Mouse (Mus musculus): ENCODE measurements around the gene Garem2. TPM values are rescaled to one million over a fixed set of nuclear protein-coding genes. Genes with fewer than 3 reads are reported as not detected.
"Not testable (repeated sequence)": the region's sequence is repeated elsewhere in the genome, so short reads cannot be mapped to it uniquely, and the experiment has no call there.

The Garem2 gene
- 0.09 and 0.15 TPM in 2 replicates for polyA plus RNA-seq (2012; rRNA removed)

DNA sequence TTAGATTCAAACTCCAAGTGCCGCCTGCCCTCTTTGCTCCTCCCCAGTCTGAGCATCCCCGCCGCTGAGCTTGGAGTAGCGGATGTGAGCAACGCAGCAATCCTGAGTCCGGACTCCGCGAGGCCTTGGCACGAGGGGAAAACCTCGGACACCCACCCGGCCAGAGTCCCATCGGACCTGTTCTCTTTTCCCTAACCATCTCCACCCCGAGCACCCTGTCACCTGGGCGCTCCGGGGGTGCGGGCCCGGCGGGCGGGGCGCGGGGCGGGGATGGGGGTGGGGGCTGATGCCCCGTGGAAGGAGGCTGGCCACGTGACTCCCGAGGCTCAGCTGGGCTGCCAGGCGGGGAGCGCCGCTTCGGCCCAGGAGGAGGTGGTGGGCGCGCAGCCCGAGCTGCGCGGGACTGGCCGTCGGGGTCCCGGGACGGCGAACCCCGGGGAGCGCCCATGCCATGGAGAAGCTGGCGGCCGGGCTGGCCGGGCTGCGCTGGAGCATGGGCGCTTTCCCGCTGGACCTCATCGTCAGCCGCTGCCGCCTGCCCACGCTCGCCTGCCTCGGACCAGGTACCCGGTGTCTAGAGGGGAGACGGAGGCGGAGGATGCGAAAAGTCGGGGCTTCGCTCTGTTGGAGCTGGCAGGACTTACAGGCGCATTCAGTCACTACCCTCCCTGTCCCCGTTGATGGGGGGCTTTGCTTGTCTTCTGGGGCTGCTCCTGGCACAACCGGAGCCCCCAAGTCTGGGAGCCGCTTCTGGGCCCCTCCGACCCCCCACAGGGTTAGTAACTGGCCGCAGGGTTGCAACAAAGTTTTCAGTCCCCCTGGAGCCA, at the start of gene Garem2:
Gene Garem2, plus strand, starts transcription at position 321 of the 827 bp plus-strand sequence.
- WGBS: 2% methylated on average over 65 of the region's 65 CpGs

DNA sequence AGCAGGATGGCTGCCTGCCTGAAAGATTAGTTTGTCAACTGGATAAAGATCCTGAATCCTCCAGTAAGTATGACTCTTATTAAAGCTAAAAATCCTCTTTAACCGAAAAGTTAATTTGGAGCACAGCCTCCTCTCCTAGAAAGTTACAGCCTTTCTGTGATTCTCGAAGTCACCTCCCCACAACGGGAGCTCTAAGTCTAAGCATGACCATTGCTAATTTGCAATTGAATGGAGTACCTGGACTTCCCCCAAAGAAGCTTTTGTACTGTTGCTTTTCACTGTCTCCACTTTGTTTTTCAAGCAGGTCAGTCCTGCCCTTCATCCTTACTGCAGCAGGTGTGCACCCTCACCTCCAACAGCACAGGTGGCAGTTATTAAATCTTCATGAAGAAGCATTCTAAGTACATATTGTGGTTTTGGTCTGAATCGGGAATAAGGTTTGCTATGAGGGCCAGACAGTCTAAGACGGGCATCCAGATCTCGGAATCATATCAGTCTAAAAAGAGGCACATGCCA, 46.7 kb upstream of the Garem2 start:
- DNase-seq: no peak
- no peaks in the 10 kb centered on the region for H3K4me1 ChIP-seq (ENCODE audit: control insufficient read depth, insufficient read depth, low read length)
- TF ChIP-seq POLR2A (IDR thresholded peaks at IDR 0.05; ENCODE audit: borderline replicate concordance, extremely low read depth, low read depth, low read length): no peak
- no peak for TF ChIP-seq CTCF (IDR thresholded peaks at IDR 0.05; ENCODE audit: insufficient read depth, low read length)
- H3K4me3 ChIP-seq (replicated peaks; ENCODE audit: extremely low read depth, low read depth, low read length): no peak overlapping the region
- WGBS: 91% methylated on average over 6 of the region's 6 CpGs

More for the DNA sequence above, at the start of gene Garem2:
- Histone ChIP-seq H3K4me1 (ENCODE audit: control insufficient read depth, insufficient read depth, low read length) (no peaks in the 10 kb centered on the region; the same call in 1 of the 2 replicates), H3K4me3 (replicated peaks; ENCODE audit: extremely low read depth, low read depth, low read length) (no peak within 1 kb of the TSS)
- DNase-seq: peak; percentile 11
- no peak for TF ChIP-seq CTCF (IDR thresholded peaks at IDR 0.05; ENCODE audit: insufficient read depth, low read length)
- TF ChIP-seq POLR2A (IDR thresholded peaks at IDR 0.05; ENCODE audit: borderline replicate concordance, extremely low read depth, low read depth, low read length): no peak

DNA sequence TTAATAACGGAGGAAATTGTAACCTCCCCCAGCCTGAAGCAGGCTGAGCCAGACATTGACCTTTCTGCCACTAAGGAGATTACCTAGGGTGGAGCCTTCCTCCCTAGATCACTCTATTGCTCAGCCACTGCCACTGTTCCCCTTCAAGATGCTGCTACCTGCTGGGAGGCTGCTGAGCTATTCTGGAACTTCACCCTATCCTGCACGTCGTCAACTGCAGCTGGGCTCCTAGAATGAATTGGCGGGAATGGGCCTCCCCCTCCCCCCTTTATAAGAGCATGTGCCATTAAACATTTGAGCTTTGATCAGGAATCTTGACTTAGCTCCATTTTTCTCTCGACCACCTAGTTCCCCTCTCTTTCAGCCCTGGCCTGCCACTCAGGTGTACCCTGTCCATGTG, 45.4 kb upstream of the Garem2 start:
- H3K4me3 ChIP-seq (replicated peaks; ENCODE audit: extremely low read depth, low read depth, low read length); H3K4me1 ChIP-seq (ENCODE audit: control insufficient read depth, insufficient read depth, low read length); DNase-seq: not testable (repeated sequence)
- WGBS: 90% methylated on average over 5 of the region's 5 CpGs

DNA sequence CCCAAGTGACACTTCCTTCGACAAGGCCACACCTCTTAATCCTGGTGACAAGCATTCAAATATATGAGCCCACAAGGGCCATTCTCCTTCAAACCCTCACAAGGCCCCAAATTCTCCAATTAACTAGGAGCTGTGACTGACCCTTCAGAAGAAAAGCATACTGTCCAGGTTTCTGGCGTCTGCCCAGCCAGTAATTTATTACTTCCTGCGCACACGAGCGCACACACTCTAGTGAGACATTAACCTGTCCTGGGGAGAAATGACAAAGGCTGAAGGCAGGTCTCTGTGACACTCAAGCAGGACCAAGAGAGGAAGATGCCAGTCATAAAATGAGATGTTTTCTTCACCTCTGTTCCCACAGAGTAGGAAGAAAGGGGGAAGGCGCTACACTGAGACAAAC, 37.2 kb upstream of the Garem2 start:
- DNase-seq: no peak
- TF ChIP-seq POLR2A (IDR thresholded peaks at IDR 0.05; ENCODE audit: borderline replicate concordance, extremely low read depth, low read depth, low read length) (no peak), CTCF (IDR thresholded peaks at IDR 0.05; ENCODE audit: insufficient read depth, low read length) (no peak)
- Histone ChIP-seq H3K4me1 (ENCODE audit: control insufficient read depth, insufficient read depth, low read length) (no peaks in the 10 kb centered on the region), H3K4me3 (replicated peaks; ENCODE audit: extremely low read depth, low read depth, low read length) (no peak overlapping the region)
- 67% methylated on average over 6 of the region's 6 CpGs for WGBS

DNA sequence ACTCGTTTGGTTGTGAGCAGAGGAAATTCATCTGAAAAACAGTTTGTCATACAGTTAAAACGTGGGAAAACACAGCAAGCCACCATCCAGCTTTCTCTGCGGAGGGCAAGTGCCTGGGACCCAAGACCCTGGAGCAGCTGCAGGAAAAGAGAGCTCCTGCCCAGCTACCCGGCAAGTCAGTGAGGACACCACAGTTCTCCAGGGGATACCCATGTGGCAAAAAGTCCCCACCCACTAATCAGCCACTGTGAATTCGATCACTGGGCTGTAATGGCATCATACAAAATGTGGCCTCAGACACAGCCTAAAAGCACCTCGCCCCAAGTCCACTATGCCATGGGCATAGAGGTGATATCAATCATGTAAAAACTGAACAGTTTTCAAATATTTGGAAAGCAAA, 33.3 kb upstream of the Garem2 start:
- WGBS: 69% methylated on average over 6 of the region's 6 CpGs

DNA sequence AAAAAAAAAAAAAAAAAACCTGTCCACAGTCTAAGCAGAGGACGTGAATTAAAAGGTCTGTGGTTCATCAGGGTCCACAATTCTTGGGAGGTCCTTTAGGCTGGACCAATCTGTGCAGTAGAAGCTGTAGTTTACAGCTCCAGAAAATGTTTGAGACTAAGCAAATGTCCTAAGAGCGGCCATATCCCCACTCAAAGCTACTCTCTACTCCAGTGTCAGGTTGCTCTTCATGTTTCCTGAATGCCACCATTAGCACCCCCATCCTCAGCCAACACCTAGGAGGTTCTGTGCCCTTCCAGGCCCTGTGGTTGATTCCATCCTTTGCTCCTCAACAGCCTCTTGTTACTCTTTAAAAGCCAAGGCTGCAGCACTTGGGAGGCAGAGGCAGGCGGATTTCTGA, 32.6 kb upstream of the Garem2 start:
- Histone ChIP-seq H3K4me3 (replicated peaks; ENCODE audit: extremely low read depth, low read depth, low read length) (no peak overlapping the region), H3K4me1 (ENCODE audit: control insufficient read depth, insufficient read depth, low read length) (no peaks in the 10 kb centered on the region)
- 41% methylated on average over 3 of the region's 3 CpGs for WGBS
- TF ChIP-seq CTCF (IDR thresholded peaks at IDR 0.05; ENCODE audit: insufficient read depth, low read length) (no peak), POLR2A (IDR thresholded peaks at IDR 0.05; ENCODE audit: borderline replicate concordance, extremely low read depth, low read depth, low read length) (no peak)
- DNase-seq: no peak

More for the DNA sequence above, 33.3 kb upstream of the Garem2 start:
- no peak for DNase-seq
- TF ChIP-seq CTCF (IDR thresholded peaks at IDR 0.05; ENCODE audit: insufficient read depth, low read length) (no peak), POLR2A (IDR thresholded peaks at IDR 0.05; ENCODE audit: borderline replicate concordance, extremely low read depth, low read depth, low read length) (no peak)
- Histone ChIP-seq H3K4me1 (ENCODE audit: control insufficient read depth, insufficient read depth, low read length) (no peaks in the 10 kb centered on the region), H3K4me3 (replicated peaks; ENCODE audit: extremely low read depth, low read depth, low read length) (no peak overlapping the region)

DNA sequence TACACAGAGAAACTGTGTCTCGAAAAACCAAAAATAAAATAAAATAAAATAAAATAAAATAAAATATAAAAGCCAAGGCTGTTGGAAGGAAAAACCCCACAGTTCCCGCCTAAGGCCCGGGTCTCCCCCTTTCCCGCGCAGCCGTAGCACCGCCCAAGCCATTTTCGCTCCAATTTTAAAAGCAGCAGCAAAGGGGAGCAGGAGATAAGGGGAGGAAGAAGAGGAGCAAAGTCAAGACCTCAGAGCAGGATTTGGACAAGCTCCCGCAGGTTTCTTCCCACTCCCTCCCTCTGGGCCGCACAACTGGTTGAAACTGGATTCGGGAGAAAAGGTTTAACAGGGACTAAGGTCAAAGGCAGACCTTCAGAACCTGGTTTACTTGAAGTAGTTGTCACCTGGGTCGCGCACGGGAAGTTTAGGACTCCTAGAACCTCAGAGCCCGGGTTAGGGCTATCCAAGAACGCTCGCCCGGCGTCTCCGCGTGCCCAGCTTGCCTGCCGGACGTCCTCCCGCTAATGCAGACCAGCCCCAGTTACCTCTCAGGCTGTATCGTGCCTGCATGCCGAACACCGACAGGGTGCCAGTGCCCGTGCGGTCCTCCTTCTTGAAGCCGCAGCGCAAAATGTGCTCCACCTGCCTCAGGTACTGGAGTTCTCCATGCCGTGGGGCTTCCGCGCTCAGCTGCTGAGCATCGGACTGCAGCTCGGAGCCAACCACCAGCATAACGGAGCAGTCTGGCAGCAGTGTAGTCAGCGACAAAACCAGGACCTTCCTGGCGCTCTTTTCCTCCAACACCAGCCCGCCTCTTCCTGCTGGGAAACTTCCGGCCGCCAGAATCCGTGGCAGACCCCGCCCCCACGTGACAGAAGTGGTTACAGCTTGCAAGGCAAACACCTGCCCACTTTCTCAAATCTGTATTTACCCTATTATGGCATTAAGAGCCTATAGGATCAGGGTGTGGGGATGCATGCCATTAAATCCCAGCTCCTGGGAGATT, 31.8 kb upstream of the Garem2 start, which contains the start of gene Tyms:
Gene Tyms, minus strand, starts transcription at position 793 of the 997 bp plus-strand sequence.
- peak within 1 kb of the TSS; percentile 75 for H3K4me3 ChIP-seq (replicated peaks; ENCODE audit: extremely low read depth, low read depth, low read length)
- under 1% methylated on average over 45 of the region's 45 CpGs for WGBS
- DNase-seq: peak; percentile 67
- no peaks in the 10 kb centered on the region for H3K4me1 ChIP-seq (ENCODE audit: control insufficient read depth, insufficient read depth, low read length)
- TF ChIP-seq POLR2A (IDR thresholded peaks at IDR 0.05; ENCODE audit: borderline replicate concordance, extremely low read depth, low read depth, low read length) (peak; percentile 69; the same call in 1 of the 2 replicates), CTCF (IDR thresholded peaks at IDR 0.05; ENCODE audit: insufficient read depth, low read length) (no peak)

DNA sequence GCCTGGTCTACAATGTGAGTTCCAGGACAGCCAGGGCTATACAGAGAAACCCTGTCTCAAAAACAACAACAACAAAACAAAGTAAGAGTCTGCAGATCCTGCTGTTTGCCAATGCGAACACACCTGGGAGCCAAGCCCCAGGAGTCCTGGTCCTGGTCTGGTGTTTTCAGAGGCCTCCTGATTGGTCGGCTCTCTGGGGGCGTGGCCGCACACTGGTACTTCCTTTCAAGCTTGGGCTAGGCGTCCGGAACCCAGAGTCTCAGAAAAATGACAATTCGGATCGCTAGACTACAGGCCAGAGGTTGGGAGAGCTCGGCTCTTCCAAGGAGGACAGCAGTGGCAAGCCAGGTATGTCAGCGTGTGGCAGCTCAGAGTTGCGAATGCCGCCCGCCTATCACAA, 12.3 kb upstream of the Garem2 start:
- 52% methylated on average over 13 of the region's 13 CpGs for WGBS
- H3K4me3 ChIP-seq (replicated peaks; ENCODE audit: extremely low read depth, low read depth, low read length): no peak overlapping the region
- no peak for TF ChIP-seq POLR2A (IDR thresholded peaks at IDR 0.05; ENCODE audit: borderline replicate concordance, extremely low read depth, low read depth, low read length)
- no peak for DNase-seq
- no peaks in the 10 kb centered on the region for H3K4me1 ChIP-seq (ENCODE audit: control insufficient read depth, insufficient read depth, low read length)

DNA sequence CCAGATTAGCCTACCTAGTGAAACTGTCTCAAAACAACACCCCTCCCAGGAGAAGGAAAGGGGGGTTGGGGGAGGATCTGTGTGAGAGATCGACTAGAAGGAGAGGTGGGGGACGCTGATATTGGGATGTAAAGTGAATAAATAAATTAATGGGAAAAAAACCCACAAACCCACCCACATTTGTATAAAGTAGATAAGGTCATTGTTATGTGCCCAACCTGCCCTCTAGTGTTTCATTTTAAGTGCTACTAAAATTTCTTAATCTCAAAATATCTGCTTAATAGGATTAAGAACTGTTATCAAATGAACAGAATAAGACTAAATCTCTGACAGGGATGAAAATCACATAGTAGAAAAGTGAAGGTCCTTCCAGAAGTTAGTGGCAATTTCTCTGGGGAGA, 10.6 kb upstream of the Garem2 start:
- DNase-seq: no peak
- TF ChIP-seq POLR2A (IDR thresholded peaks at IDR 0.05; ENCODE audit: borderline replicate concordance, extremely low read depth, low read depth, low read length): no peak
- Histone ChIP-seq H3K4me3 (replicated peaks; ENCODE audit: extremely low read depth, low read depth, low read length) (no peak overlapping the region), H3K4me1 (ENCODE audit: control insufficient read depth, insufficient read depth, low read length) (no peaks in the 10 kb centered on the region)
- 54% methylated on average over 2 of the region's 2 CpGs for WGBS
